Mouse (Mus musculus): ENCODE results near the gene Vac14.

Vac14 gene

GRCm38 (mm10) chr8:110749500-110750170 lies 131.2 kb downstream of the Vac14 start:
- DNase-seq (ENCODE audit: low spot score in 2 of 2) = no peak

- DNase-seq (ENCODE audit: low spot score in 2 of 2) = no peak
Observed at GRCm38 (mm10) chr8:110750269-110750668, 131.9 kb downstream of the Vac14 start.

GRCm38 (mm10) chr8:110751490-110751889 lies 133.1 kb downstream of the Vac14 start:
- no peak for DNase-seq (ENCODE audit: low spot score in 2 of 2)

- no peak for DNase-seq (ENCODE audit: low spot score in 2 of 2)
Observed at GRCm38 (mm10) chr8:110754713-110755112, 136.3 kb downstream of the Vac14 start.

GRCm38 (mm10) chr8:110755511-110756170 lies 137.3 kb downstream of the Vac14 start:
- DNase-seq (ENCODE audit: low spot score in 2 of 2) = no peak

GRCm38 (mm10) chr8:110756196-110756595 lies 137.8 kb downstream of the Vac14 start:
- DNase-seq (ENCODE audit: low spot score in 2 of 2) = no peak

- DNase-seq (ENCODE audit: low spot score in 2 of 2) = no peak
Observed at GRCm38 (mm10) chr8:110760280-110760940, 142.0 kb downstream of the Vac14 start.

GRCm38 (mm10) chr8:110761185-110761584 lies 142.8 kb downstream of the Vac14 start:
- DNase-seq (ENCODE audit: low spot score in 2 of 2) = no peak

- no peak for DNase-seq (ENCODE audit: low spot score in 2 of 2)
Observed at GRCm38 (mm10) chr8:110761988-110762387, 143.6 kb downstream of the Vac14 start.

- no peak for DNase-seq (ENCODE audit: low spot score in 2 of 2)
Observed at GRCm38 (mm10) chr8:110764671-110765070, 146.3 kb downstream of the Vac14 start.

GRCm38 (mm10) chr8:110767261-110767660 lies 148.9 kb downstream of the Vac14 start:
- no peak for DNase-seq (ENCODE audit: low spot score in 2 of 2)

Data from spleen, postnatal 14 days (tissue).